30 mouse cellular contexts compared by ENCODE assay signal in genomic region chr13:44285881-44286280, GRCm38 (mm10).
"Had no signal": no experiment of that assay in that cellular context is flagged by ENCODE, and none has a peak within 500 bp of the region (broad histone marks: within the 10 kb centered on the region; RNA-seq: fewer than 3 reads in every experiment).

No protein-coding gene starts in this region.

- H3K4me2 ChIP-seq: limb, embryonic 12.5 days; limb, embryonic 13.5 days; limb, embryonic 15.5 days; liver, embryonic 11.5 days; liver, embryonic 12.5 days; liver, embryonic 13.5 days; liver, embryonic 15.5 days; lung, embryonic 14.5 days; lung, embryonic 15.5 days; midbrain, embryonic 12.5 days; midbrain, embryonic 13.5 days; neural tube, embryonic 12.5 days had no signal

- ATAC-seq: liver, embryonic 12.5 days; liver, postnatal 0 days; lung, postnatal 0 days; midbrain, embryonic 13.5 days; midbrain, embryonic 16.5 days had no signal

- H3K27me3 ChIP-seq: limb, embryonic 12.5 days; limb, embryonic 13.5 days; limb, embryonic 15.5 days; liver, embryonic 12.5 days; liver, embryonic 13.5 days; liver, embryonic 15.5 days; lung, embryonic 15.5 days; megakaryocyte, embryonic 14.5 days; midbrain, embryonic 12.5 days; midbrain, embryonic 13.5 days; neural tube, embryonic 12.5 days had no signal

- H3K9ac ChIP-seq: limb, embryonic 12.5 days; limb, embryonic 13.5 days; limb, embryonic 15.5 days; liver, embryonic 12.5 days; liver, embryonic 13.5 days; liver, embryonic 14.5 days; liver, embryonic 15.5 days; liver, postnatal 0 days; lung, embryonic 14.5 days; lung, embryonic 15.5 days; midbrain, embryonic 12.5 days; midbrain, embryonic 13.5 days; neural tube, embryonic 12.5 days had no signal

- H3K4me1 ChIP-seq: limb, embryonic 10.5 days; limb, embryonic 12.5 days; liver, embryonic 12.5 days; liver, embryonic 13.5 days; liver, embryonic 15.5 days; midbrain, embryonic 10.5 days; midbrain, embryonic 12.5 days; midbrain, embryonic 13.5 days; neural tube, embryonic 12.5 days had no signal

- H3K36me3 ChIP-seq: limb, embryonic 10.5 days; limb, embryonic 12.5 days; limb, embryonic 13.5 days; limb, embryonic 15.5 days; liver, embryonic 12.5 days; liver, embryonic 13.5 days; liver, embryonic 15.5 days; lung, embryonic 15.5 days; midbrain, embryonic 10.5 days; midbrain, embryonic 12.5 days; midbrain, embryonic 13.5 days; neural tube, embryonic 12.5 days had no signal

- DNase-seq: left cerebral cortex, postnatal 4 days; liver; liver, embryonic 13.5 days; liver, postnatal 0 days; lung, adult 18-20 months; lung, adult 2 months; lung, embryonic 14.5 days; lung, postnatal 10 days; lung, postnatal 14 days; lung, postnatal 36 days; lung, postnatal 4 days; midbrain, embryonic 14.5 days had no signal

- H3K27ac ChIP-seq: limb, embryonic 10.5 days; limb, embryonic 12.5 days; limb, embryonic 13.5 days; limb, embryonic 15.5 days; liver, embryonic 12.5 days; liver, embryonic 13.5 days; liver, embryonic 14.5 days; liver, embryonic 15.5 days; lung, embryonic 15.5 days; macrophage; midbrain, embryonic 10.5 days; midbrain, embryonic 12.5 days; midbrain, embryonic 13.5 days; neural tube, embryonic 12.5 days had no signal

- H3K9me3 ChIP-seq: limb, embryonic 15.5 days; liver, embryonic 12.5 days; liver, embryonic 15.5 days; lung, embryonic 15.5 days had no signal

- H3K4me3 ChIP-seq: limb, embryonic 10.5 days; limb, embryonic 12.5 days; limb, embryonic 13.5 days; limb, embryonic 15.5 days; liver, embryonic 12.5 days; liver, embryonic 13.5 days; liver, embryonic 15.5 days; lung, embryonic 15.5 days; megakaryocyte, embryonic 14.5 days; midbrain, embryonic 10.5 days; midbrain, embryonic 12.5 days; midbrain, embryonic 13.5 days; myocyte; neural tube, embryonic 12.5 days had no signal
